Mouse (Mus musculus): Measurements from ENCODE around the gene Gm3033.
"Not testable (repeated sequence)": the region's sequence is repeated elsewhere in the genome, so short reads cannot be mapped to it uniquely, and the experiment has no call there.

Gene Gm3033

DNA sequence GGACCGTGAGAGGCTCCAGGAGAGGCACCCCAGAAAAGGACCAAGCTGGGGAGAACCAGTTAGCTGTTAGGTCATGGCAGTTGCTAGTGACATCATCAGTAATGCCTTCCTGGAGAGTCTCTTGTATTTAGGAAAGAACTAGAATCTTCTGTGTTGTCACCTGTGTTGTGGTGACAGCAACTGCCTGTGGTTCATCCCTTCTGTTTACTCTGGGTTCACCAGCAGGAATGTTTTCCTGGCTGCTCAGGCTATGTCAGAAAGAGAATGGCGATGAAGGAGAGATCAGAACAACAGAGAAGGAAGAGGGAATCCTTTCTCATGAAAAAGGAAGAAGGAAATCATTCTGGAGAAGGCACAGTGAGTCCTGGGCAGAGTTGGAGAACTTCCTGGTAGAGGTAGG, at the start of gene Gm3033:
Gm3033 (plus strand) TSS at position 301 of the 400 bp plus-strand sequence.
- not testable (repeated sequence) for DNase-seq (ENCODE audit: low spot score)

DNA sequence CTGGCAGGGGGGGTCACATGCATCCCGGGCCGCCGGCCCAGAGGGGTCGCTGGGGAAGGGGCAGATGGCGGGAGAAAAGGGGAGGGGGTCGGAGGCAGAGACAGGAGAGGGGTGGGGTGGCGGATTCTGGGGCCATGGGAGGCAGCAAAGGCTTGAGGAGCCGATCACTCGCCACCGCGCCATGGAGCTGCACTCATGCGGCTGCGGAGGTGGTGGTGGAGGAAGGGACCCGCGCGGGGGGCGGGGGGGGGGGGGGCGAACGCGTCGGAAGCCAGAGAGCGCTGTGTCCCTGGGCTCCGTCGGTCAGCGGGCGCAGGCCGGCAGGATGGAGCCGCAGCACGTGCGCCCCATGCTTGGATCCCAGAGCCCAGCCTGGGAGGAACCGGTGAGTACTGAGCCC, 36.3 kb upstream of the Gm3033 start, which contains the start of gene Gm3002:
Gm3002 (plus strand) TSS at position 301 of the 400 bp plus-strand sequence.
- DNase-seq (ENCODE audit: low spot score): not testable (repeated sequence)

DNA sequence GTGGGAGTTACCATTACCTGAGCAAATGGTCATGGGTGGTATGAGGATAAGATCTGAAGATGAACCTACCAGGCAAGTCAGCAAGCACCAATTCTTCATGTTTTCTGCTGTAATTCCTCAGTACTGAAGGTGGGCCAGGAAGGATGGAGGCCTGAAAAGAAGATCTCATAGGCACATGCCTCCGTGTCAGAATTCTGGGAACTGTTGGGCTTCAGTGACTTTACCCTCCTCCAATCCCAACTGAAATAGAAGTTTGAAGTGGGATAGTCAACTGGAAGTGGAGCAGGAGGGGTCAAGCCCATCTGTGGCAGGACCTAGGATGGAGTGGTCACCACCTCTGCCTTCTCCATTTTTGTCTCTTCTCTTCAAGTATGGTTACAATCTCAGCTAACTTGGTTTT, 37.8 kb downstream of the Gm3033 start, which contains the start of gene Gm2916:
Gm2916 (plus strand) TSS at position 301 of the 400 bp plus-strand sequence.
- DNase-seq (ENCODE audit: low spot score): not testable (repeated sequence)

Measured in left cerebral cortex, adult 11 months (tissue).